ENCODE assay signal across 8 mouse cellular contexts in the genomic region with DNA sequence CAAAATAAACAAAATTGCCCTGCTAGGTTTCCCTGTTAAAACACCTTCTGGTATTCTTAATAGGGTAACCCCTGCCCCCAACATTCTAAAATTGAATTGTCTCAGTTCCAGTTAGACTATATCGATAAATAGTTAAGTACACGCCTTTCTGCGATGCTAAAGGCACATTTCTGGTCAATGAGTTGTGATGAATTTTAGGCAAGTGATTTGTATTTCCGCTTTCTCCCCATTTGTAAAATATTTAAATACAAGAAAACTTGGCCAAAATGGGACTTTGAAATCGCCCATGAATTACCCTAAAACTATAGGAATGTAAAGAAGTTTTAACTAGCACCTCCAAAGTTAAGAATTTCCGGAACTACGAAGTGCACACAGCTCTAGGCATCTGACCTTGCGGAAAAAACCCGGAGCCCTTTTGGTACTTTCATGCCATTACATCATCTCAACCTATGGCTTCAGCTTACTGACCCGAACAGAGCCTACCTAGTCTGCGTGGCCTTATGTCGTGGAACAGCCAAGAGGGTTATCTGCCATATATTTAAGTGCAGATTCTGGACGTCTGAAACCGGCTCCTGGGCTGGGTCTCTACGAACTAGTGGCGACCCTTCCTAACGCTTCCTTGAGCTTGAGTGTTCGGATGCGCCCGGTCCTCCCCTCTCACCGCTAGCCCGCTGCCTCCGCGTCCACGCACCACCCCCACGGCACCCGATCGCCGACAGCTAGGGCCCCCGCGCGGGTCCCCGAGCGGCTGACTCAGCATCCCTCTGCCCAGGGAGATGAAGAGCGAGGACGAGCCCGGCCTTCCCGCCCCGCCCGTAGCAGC. TPM values are rescaled to one million over a fixed set of nuclear protein-coding genes. Genes with fewer than 3 reads are reported as not detected.
A peak's percentile ranks its signal among the peaks of the same experiment; 100 is the strongest.
DNase-seq lines count a peak whose midpoint lies in the region; ATAC-seq and TF ChIP-seq lines count a peak whose summit lies in the region.

No protein-coding gene starts in this region.

- no peak for TF ChIP-seq CTCF in G1E (IDR thresholded peaks at IDR 0.05; ENCODE audit: low read depth, low read length)
- TF ChIP-seq CTCF in embryonic fibroblast, embryonic 13.5 days (IDR thresholded peaks at IDR 0.05; ENCODE audit: borderline replicate concordance, insufficient read depth, low read length), result no peak

- peak overlapping the region; percentile 90 for H3K9ac ChIP-seq in kidney, embryonic 14.5 days (ENCODE audit: low read depth, low read length)
- H3K9ac ChIP-seq in limb, embryonic 12.5 days (replicated peaks), result peak overlapping the region; percentile 87
- H3K9ac ChIP-seq in neural tube, embryonic 12.5 days, result peak overlapping the region; percentile 77

- 0 out of 2 replicates have a peak, but pooled peaks cover 4% of the 10 kb centered on the region for H3K4me1 ChIP-seq in kidney, embryonic 14.5 days (ENCODE audit: control insufficient read depth, insufficient read depth, low read length)
- H3K4me1 ChIP-seq in G1E (ENCODE audit: insufficient read depth, low read depth, low read length), result peaks cover 7% of the 10 kb centered on the region
- no peaks in the 10 kb centered on the region; the same call in 1 of the 2 replicates for H3K4me1 ChIP-seq in embryonic fibroblast, embryonic 13.5 days (ENCODE audit: control insufficient read depth, insufficient read depth, low read length)
- peaks cover 5% of the 10 kb centered on the region; the same call in 1 of the 2 replicates for H3K4me1 ChIP-seq in limb, embryonic 12.5 days (replicated peaks)
- H3K4me1 ChIP-seq in neural tube, embryonic 12.5 days, result peaks cover 6% of the 10 kb centered on the region

- H3K36me3 ChIP-seq in kidney, embryonic 14.5 days (ENCODE audit: control insufficient read depth, insufficient read depth, low read length), result peaks cover 26% of the 10 kb centered on the region; the same call in 1 of the 2 replicates
- H3K36me3 ChIP-seq in G1E (replicated peaks), result peaks cover 36% of the 10 kb centered on the region
- H3K36me3 ChIP-seq in limb, embryonic 12.5 days, result peaks cover 24% of the 10 kb centered on the region
- H3K36me3 ChIP-seq in neural tube, embryonic 12.5 days, result peaks cover 19% of the 10 kb centered on the region

- H3K9me3 ChIP-seq in kidney, embryonic 14.5 days (ENCODE audit: control insufficient read depth, low read length), result no peaks in the 10 kb centered on the region
- no peaks in the 10 kb centered on the region for H3K9me3 ChIP-seq in G1E (replicated peaks)
- H3K9me3 ChIP-seq in limb, embryonic 12.5 days, result no peaks in the 10 kb centered on the region
- no peaks in the 10 kb centered on the region for H3K9me3 ChIP-seq in neural tube, embryonic 12.5 days

- H3K27ac ChIP-seq in kidney, embryonic 14.5 days (ENCODE audit: low read depth, low read length), result peak overlapping the region; percentile 77
- peak overlapping the region; percentile 92 for H3K27ac ChIP-seq in embryonic fibroblast, embryonic 13.5 days (ENCODE audit: insufficient read depth, low read length)
- peak overlapping the region; percentile 79 for H3K27ac ChIP-seq in limb, embryonic 12.5 days
- H3K27ac ChIP-seq in neural tube, embryonic 12.5 days, result peak overlapping the region; percentile 8; the same call in 1 of the 2 replicates

- H3K4me3 ChIP-seq in kidney, embryonic 14.5 days (ENCODE audit: low read length), result peak overlapping the region; percentile 92
- peak overlapping the region; percentile 83 for H3K4me3 ChIP-seq in G1E (ENCODE audit: low read depth, low read length)
- peak overlapping the region; percentile 70 for H3K4me3 ChIP-seq in embryonic fibroblast, embryonic 13.5 days (ENCODE audit: insufficient read depth, low read length)
- peak overlapping the region; percentile 89 for H3K4me3 ChIP-seq in limb, embryonic 12.5 days (replicated peaks)
- H3K4me3 ChIP-seq in neural tube, embryonic 12.5 days, result peak overlapping the region; percentile 67

- no peak for DNase-seq in kidney, adult 18-20 months
- peak; percentile 25 for DNase-seq in G1E (ENCODE audit: low spot score)
- DNase-seq in cerebellum, adult 11 months, result no peak
- DNase-seq in adrenal gland, adult (ENCODE audit: inconsistent age in 2 of 2, low spot score in 1 of 2), result no peak

- peak overlapping the region; percentile 58 for H3K4me2 ChIP-seq in kidney, embryonic 14.5 days (replicated peaks; ENCODE audit: low read depth, low read length)
- H3K4me2 ChIP-seq in limb, embryonic 12.5 days, result peak overlapping the region; percentile 66
- H3K4me2 ChIP-seq in neural tube, embryonic 12.5 days (replicated peaks), result peak overlapping the region; percentile 65

- ATAC-seq in kidney, embryonic 14.5 days (ENCODE audit: low FRiP score, low TSS enrichment), result peak; percentile 41
- ATAC-seq in G1E (ENCODE audit: extremely low read depth, insufficient number of reproducible peaks, low FRiP score, poor library complexity, severe bottlenecking), result no peak; the same call in 1 of the 2 replicates
- peak; percentile 34 for ATAC-seq in limb, embryonic 12.5 days (ENCODE audit: insufficient number of reproducible peaks, insufficient read depth, low FRiP score, low TSS enrichment, low read depth)
- no peak; the same call in none of the 2 replicates for ATAC-seq in neural tube, embryonic 12.5 days (ENCODE audit: low FRiP score, low read depth)

- no peaks in the 10 kb centered on the region for H3K27me3 ChIP-seq in kidney, embryonic 14.5 days (ENCODE audit: control insufficient read depth, insufficient read depth, low read length)
- H3K27me3 ChIP-seq in G1E (ENCODE audit: insufficient read depth, low read length), result no peaks in the 10 kb centered on the region
- no peaks in the 10 kb centered on the region for H3K27me3 ChIP-seq in limb, embryonic 12.5 days
- no peaks in the 10 kb centered on the region for H3K27me3 ChIP-seq in neural tube, embryonic 12.5 days (replicated peaks)

- no peak; the same call in 1 of the 2 replicates for TF ChIP-seq POLR2A in embryonic fibroblast, embryonic 13.5 days (IDR thresholded peaks at IDR 0.05; ENCODE audit: low read depth, low read length)

- WGBS in kidney, embryonic 14.5 days, result 1% methylated on average over 40 of the region's 40 CpGs
- WGBS in limb, embryonic 12.5 days, result 2% methylated on average over 40 of the region's 40 CpGs
- 3% methylated on average over 40 of the region's 40 CpGs for WGBS in neural tube, embryonic 12.5 days

RNA-seq across cellular contexts. Expression of a gene that starts 0.6 kb away (rescaled TPM):
- 169 and 206 TPM in 2 replicates for polyA plus RNA-seq in kidney, embryonic 14.5 days (2014; fragmentation: Nextera tagmentation; extraction: Ambion mirVana)
- total RNA-seq in G1E (2014; fragmentation: Nextera tagmentation) (201 and 205 TPM in 2 replicates), G1E (2017) (173 and 188 TPM in 2 replicates)
- polyA plus RNA-seq in G1E (2012), result 13.7 and 14.0 TPM in 2 replicates
- polyA plus RNA-seq in embryonic fibroblast, embryonic 13.5 days (2011; ENCODE audit: insufficient read length, low read depth, missing spikeins), result 293 and 339 TPM in 2 replicates
- 161 and 167 TPM in 2 replicates for polyA plus RNA-seq in limb, embryonic 12.5 days (2016; fragmentation: Nextera tagmentation; extraction: Ambion mirVana)
- polyA plus RNA-seq in neural tube, embryonic 12.5 days (2016; fragmentation: Nextera tagmentation; extraction: Ambion mirVana), result 192 and 201 TPM in 2 replicates

RNA-seq across cellular contexts. Expression of a gene that starts 20.7 kb away (rescaled TPM):
- 0.69 and 0.81 TPM in 2 replicates for polyA plus RNA-seq in kidney, embryonic 14.5 days (2014; fragmentation: Nextera tagmentation; extraction: Ambion mirVana)
- not detected in 2 replicates for total RNA-seq in G1E (2014; fragmentation: Nextera tagmentation)
- total RNA-seq in G1E (2017), result not detected in 2 replicates
- polyA plus RNA-seq in G1E (2012), result not detected in 2 replicates
- polyA plus RNA-seq in embryonic fibroblast, embryonic 13.5 days (2011; ENCODE audit: insufficient read length, low read depth, missing spikeins), result 0.72 TPM in 1 of 2 replicates, not detected in the other
- 0.59 and 0.68 TPM in 2 replicates for polyA plus RNA-seq in limb, embryonic 12.5 days (2016; fragmentation: Nextera tagmentation; extraction: Ambion mirVana)
- 0.48 TPM in 1 of 2 replicates, not detected in the other for polyA plus RNA-seq in neural tube, embryonic 12.5 days (2016; fragmentation: Nextera tagmentation; extraction: Ambion mirVana)

RNA-seq across cellular contexts. Expression of a gene that starts 36.4 kb away (rescaled TPM):
- 3.8 and 5.6 TPM in 2 replicates for polyA plus RNA-seq in kidney, embryonic 14.5 days (2014; fragmentation: Nextera tagmentation; extraction: Ambion mirVana)
- total RNA-seq in G1E (2014; fragmentation: Nextera tagmentation), result not detected in 2 replicates
- total RNA-seq in G1E (2017), result under 0.01 and 0.06 TPM in 2 replicates
- not detected in 2 replicates for polyA plus RNA-seq in G1E (2012)
- 0.83 and 0.90 TPM in 2 replicates for polyA plus RNA-seq in embryonic fibroblast, embryonic 13.5 days (2011; ENCODE audit: insufficient read length, low read depth, missing spikeins)
- 0.11 TPM in 1 of 2 replicates, not detected in the other for polyA plus RNA-seq in limb, embryonic 12.5 days (2016; fragmentation: Nextera tagmentation; extraction: Ambion mirVana)
- polyA plus RNA-seq in neural tube, embryonic 12.5 days (2016; fragmentation: Nextera tagmentation; extraction: Ambion mirVana), result 6.1 and 9.8 TPM in 2 replicates

Comparison
In these comparisons a context has a peak if more than half of its experiments do, and no peak if none do; other contexts are left out.
1. ATAC-seq: peak in kidney, embryonic 14.5 days (single experiment) and limb, embryonic 12.5 days (single experiment); none in G1E (single experiment) and neural tube, embryonic 12.5 days (single experiment).
2. H3K27ac ChIP-seq: peak in every context shown above with its lines; median percentile 92 in embryonic fibroblast, embryonic 13.5 days; 79 in limb, embryonic 12.5 days; 77 in kidney, embryonic 14.5 days; 8 in neural tube, embryonic 12.5 days.
3. RNA of a gene that starts 0.6 kb away (polyA plus RNA-seq): 293 to 339 TPM in embryonic fibroblast, embryonic 13.5 days, 169 to 206 TPM in kidney, embryonic 14.5 days, 192 to 201 TPM in neural tube, embryonic 12.5 days and 161 to 167 TPM in limb, embryonic 12.5 days; 13.7 to 14.0 TPM in G1E; every median in the first group is over 10 times any median in the second.
4. Peak in every context shown above with its lines, with median percentiles within 50 percentile points of each other: H3K4me2 ChIP-seq, H3K4me3 ChIP-seq and H3K9ac ChIP-seq.